Mouse (Mus musculus): Measurements from ENCODE around the gene Cpeb4. TPM values are rescaled to one million over a fixed set of nuclear protein-coding genes. Genes with fewer than 3 reads are reported as not detected.

Cpeb4 gene
- total RNA-seq (2015) (9.4 and 15.3 TPM in 2 replicates), total RNA-seq (2017) (7.7 and 8.3 TPM in 2 replicates)

DNA sequence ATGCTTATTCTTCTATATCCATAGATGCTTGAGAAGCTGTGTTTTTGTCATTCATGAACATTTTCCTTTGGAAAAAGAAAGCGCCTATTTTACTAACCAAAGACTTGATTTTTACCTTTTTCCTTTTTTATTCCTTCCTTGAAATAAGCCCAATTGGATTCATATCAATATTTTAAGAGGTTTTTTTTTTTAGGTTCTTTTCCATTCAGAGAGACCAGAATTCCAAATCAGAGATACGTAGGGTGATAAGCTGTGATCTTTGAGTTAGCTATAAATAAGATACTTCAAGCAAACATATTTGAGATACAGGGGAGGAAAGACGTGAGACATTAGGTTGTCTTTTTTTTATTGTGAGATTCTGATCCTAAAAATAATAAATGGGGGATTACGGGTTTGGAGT is at the start of gene Cpeb4:
Gene Cpeb4 (plus strand): TSS at position 301 of the 400 bp plus-strand sequence.
- no peak for ATAC-seq (replicated peaks; ENCODE audit: poor library complexity)

DNA sequence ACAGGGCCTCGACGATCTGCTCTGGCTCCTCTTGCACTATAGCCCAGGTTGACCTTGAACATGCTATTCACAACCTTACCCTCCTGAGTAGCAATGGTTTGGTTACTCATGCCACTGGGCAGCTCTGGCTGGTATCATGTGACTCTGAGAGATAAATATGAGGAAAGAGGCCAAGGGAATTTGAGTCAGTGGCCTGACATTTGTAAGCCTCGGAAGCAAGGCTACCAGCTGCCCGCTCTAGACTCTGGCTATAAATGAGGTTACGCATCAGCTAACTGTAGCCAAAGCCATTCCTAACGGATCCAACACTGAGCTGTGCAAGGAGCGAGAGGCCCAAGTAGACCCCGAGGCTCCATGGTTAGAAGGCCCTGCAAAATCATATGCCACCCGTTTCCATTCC is 49.5 kb upstream of the Cpeb4 start:
- ATAC-seq (replicated peaks; ENCODE audit: poor library complexity): no peak

- ATAC-seq (replicated peaks; ENCODE audit: poor library complexity): no peak
Measured at GRCm38 (mm10) chr11:31823513-31823912, 48.5 kb upstream of the Cpeb4 start.

GRCm38 (mm10) chr11:31824504-31825166 is 47.4 kb upstream of the Cpeb4 start:
- ATAC-seq (replicated peaks; ENCODE audit: poor library complexity): peak; percentile 50

DNA sequence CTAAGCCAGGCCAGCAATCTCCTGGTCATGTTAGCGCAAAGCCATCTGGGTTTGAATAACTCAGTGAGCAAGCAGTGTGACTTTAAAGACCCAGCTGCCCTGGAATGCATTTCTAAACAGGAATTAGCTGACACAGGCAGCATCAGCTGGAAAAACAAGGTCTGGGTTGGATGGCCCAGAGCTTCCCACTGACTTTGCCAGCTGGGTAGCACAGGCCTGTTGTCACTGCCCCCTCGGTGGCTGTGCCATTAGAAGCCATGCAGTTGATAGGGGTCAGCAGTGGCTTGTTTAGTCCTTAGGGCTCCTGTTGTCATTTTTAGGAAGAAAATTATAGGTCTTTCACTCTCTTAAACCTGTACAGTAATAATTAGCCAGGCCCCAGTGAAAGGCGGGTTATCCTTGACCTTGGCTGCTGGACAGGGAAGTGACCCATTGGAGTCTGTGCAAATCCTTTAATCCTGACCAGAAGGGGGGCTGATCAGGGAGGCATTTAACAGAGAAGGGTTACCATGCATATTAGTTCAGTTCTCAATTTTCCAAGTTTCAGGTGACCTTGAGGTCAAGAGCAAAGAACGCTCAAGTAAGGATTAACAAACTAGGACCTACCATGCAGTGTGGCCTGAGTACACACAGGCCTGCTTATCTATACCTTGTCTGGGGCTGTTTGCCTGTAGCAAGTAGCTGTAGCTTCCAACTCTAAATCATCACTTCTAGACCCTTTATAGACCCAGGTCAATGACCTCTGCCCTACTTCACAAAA is 43.8 kb upstream of the Cpeb4 start:
- no peak for ATAC-seq (replicated peaks; ENCODE audit: poor library complexity)

GRCm38 (mm10) chr11:31828771-31829072 is 43.3 kb upstream of the Cpeb4 start:
- no peak for ATAC-seq (replicated peaks; ENCODE audit: poor library complexity)

DNA sequence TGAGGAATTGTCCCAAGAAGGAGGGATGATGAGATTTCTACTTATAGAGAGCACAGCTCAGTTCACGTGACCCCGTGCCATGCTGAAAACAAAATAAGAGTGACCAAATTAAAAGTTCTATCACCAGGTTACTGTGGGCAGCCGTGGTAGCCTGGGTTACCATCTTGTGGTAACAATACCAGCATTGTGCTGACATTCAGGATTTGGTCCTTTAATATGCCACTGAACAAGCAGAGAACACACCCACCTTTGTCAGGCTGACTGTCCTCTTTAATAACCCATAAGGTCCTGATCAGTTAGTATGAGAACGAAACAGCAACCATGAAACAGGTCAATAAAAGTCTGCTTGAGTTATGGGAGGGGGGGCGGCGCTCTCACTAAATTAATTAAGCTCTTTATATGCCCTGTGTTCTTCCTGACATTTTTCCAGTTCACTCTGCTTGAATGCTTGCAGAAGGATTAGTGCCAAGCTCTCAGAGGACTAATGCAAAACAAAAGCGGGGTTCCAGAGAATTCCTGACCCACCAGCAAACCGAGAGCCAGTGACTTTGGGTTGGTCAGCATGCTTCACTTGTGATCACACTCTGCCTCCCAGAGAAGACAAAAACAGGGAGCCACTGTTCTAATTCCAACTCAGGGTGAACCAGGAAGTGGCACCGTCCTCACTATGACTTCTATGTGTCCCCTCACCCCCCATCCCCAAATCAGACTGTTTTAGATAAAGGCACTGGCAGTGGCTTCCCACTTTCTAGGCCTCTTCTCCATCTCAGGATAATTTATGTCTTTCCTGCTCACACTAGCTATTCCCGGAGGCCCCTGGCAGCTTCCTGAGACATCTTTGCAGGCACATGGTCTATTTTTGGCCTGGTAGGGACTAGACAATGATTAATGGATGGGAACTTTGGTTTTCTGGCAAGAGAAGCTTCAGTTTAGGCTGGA is 41.5 kb upstream of the Cpeb4 start:
- no peak for ATAC-seq (replicated peaks; ENCODE audit: poor library complexity)

DNA sequence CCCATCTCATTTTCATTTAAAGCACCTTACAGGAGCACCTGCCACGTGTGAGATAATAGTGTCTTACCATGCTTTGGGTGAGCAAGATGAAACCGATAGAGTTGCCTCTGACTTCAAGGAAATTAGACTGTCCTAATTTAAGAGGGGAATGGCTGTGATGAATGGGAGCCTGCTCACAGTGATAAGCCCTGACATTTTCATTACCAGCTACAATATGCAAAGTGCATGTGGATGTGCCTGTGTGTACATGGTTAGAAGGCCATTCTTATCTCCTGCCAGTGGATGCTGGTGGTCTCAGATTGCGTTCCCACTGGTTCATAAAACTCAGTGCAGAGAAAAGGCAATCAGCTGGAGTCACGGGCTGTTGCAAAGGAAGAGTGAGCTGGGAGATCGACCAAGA is 40.6 kb upstream of the Cpeb4 start:
- peak; percentile 90 for ATAC-seq (replicated peaks; ENCODE audit: poor library complexity)

- ATAC-seq (replicated peaks; ENCODE audit: poor library complexity): peak; percentile 30
Measured at GRCm38 (mm10) chr11:31831983-31832382, 40.0 kb upstream of the Cpeb4 start.

DNA sequence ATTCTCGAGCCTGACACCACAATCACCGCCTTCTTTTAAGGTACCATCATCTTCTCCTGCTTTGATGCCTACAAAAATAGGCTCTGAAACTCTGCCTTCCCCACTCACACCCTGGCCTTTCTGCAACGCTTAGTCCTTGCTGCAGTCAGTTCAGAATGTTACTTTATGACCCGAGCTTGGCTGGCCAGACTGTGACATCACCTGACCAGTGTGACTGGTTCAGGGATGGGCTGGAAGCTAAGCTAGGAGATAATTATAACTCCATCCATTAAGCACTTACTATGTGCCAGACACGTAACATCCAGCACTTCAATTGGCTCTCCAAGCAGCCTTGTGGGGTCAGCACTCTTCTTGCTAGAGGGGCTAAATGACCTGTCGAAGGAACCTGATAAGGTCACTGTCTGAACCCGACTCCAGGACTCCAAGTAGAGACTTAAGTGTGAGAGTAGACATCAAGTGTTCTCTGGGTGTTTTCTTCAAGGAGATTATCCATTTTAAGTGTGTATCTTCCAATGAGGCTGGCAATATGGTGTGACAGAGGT is 39.5 kb upstream of the Cpeb4 start:
- no peak for ATAC-seq (replicated peaks; ENCODE audit: poor library complexity)

DNA sequence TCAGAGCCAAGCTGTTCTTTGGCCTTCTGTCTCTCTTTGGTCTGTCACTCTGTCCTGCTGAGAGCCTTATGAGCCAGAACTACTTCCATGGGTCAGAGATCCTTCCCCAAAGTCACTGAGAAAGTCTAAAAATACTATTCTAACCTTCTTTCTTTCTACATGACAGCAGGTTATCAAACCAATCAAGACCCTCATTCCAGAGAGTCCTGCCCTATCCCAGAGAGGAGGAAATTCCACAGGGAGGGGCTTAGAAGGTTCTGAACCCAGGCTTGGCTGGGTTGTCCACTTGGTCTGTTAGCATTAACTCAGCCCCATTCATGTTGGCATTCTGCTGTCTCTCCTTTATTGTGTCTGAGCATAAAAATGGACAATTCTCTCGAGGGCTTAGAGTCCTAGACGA is 38.5 kb upstream of the Cpeb4 start:
- no peak for ATAC-seq (replicated peaks; ENCODE audit: poor library complexity)

DNA sequence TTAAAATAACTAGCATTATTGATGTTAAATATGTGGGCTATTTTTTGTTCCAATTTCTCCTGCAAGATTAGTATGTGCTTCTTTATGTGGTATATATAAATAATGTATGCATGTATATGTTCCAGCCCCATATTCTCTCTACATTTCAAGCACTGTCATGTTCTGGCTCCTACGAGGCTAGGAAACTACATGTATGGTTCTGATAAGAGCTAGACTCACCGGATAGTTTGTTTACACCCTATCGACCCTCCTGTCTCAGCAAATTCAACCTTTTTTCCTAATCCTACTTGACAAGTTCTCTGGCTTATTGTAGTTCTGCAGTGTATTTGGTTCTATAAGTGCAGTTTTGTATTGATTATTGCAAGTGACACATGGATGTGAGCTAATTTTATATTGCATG is 36.7 kb upstream of the Cpeb4 start:
- ATAC-seq (replicated peaks; ENCODE audit: poor library complexity): 0 out of 2 replicates have a peak, but pooled peaks have one; percentile 18

DNA sequence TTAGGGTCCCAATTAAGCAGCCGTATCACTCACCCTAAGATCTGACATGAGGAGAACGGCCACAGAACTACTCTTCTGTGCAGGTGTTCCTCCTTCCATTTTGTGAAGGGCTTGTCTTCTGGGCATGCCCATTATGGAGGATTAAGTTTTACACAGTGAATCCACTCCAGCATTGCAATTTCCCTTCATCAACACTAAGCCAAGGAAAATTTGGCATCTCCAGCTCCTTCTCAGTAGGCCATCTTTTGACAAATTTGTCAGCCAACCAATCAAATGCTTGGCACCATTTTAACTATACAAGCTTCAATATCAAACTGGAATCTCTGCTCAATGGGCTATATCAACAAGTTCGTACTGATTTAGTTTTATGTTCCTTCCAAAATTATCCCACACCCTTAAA is 34.8 kb upstream of the Cpeb4 start:
- ATAC-seq (replicated peaks; ENCODE audit: poor library complexity): no peak

DNA sequence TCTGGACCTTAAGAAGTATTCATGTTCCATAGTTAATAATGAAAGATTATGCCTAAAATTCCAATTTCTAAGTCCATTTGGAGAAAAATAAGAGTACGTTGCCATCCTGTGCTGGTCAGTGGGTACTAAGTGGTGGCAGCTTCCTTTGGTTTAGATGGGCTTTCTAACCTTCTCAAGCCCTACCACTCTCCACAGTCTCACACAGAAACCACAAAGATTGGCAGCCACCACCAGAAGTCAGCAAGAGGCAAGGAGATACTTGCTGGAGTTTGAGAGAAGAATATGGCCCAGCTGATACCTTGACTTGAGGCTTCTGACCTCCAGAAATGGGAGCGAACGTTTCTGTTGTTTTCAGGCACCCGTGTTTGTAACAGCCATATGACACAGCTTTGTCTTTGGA is 34.3 kb upstream of the Cpeb4 start:
- peak; percentile 40; the same call in 1 of the 2 replicates for ATAC-seq (replicated peaks; ENCODE audit: poor library complexity)

GRCm38 (mm10) chr11:31838442-31839083 is 33.4 kb upstream of the Cpeb4 start:
- ATAC-seq (replicated peaks; ENCODE audit: poor library complexity): peak; percentile 21

DNA sequence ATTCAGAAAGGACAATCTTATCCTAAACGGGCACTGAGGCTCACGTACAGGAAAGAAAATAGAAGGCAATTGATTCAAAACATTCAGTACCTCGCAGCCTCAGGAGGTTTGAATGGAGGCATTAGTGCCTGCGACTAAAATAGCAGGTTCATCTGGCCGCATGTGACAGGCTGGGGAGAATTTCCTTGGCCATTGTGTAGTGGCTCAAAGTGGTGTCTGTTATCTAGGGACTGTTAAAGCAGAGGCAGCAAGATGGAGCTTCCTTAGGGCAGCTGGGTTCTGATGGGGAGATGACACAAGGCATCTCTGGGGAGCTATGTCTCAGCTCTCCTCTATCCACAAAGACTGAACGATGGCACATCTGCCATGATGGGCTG is 32.9 kb upstream of the Cpeb4 start:
- no peak for ATAC-seq (replicated peaks; ENCODE audit: poor library complexity)

- no peak for ATAC-seq (replicated peaks; ENCODE audit: poor library complexity)
Measured at GRCm38 (mm10) chr11:31842171-31842959, 29.6 kb upstream of the Cpeb4 start.

GRCm38 (mm10) chr11:31843177-31843833 is 28.7 kb upstream of the Cpeb4 start:
- ATAC-seq (replicated peaks; ENCODE audit: poor library complexity): no peak

- peak; percentile 89 for ATAC-seq (replicated peaks; ENCODE audit: poor library complexity)
Measured at GRCm38 (mm10) chr11:31843834-31844188, 28.2 kb upstream of the Cpeb4 start.

Data from megakaryocyte progenitor cell, adult 5-6 weeks (primary cell).